Mouse (Mus musculus) heart, embryonic 15.5 days (tissue): ENCODE measurements at regions not wholly inside any gene's neighbourhood (a gene's known extent, or its start where the extent isn't known, plus 50 kb on each side); places are given as distances from the start of the nearest gene placed in this dataset.

ENCODE experiments used
- ATAC-seq: fragments of 200-750 bp; cut with Nextera tagmentation; replicated peaks from 2 replicates; pipeline ENCODE4 v1.8.0; 2017; ENCODE audit warnings: low read depth, moderate TSS enrichment; ENCODE audit not compliant: insufficient number of reproducible peaks, insufficient read depth, low FRiP score
- H3K27ac ChIP-seq: fragments of 300-500 bp; sonication (generic); 2 replicates; pipeline ENCODE4 v1.5.1; 2015; ENCODE audit warnings: mild to moderate bottlenecking, inconsistent platforms
- H3K27me3 ChIP-seq: fragments of 300-500 bp; sonication (generic); 2 replicates; pipeline ENCODE4 v1.6.1; 2015; ENCODE audit warnings: inconsistent platforms
- H3K36me3 ChIP-seq: fragments of 300-500 bp; sonication (generic); 2 replicates; pipeline ENCODE4 v1.6.1; 2015; ENCODE audit warnings: mild to moderate bottlenecking, inconsistent platforms
- H3K4me1 ChIP-seq: fragments of 300-500 bp; sonication (generic); replicated peaks from 2 replicates; pipeline ENCODE4 v1.6.1; 2015; ENCODE audit warnings: inconsistent platforms
- H3K4me2 ChIP-seq: fragments of 300-500 bp; sonication (generic); 2 replicates; pipeline ENCODE4 v1.6.1; 2015; ENCODE audit warnings: inconsistent platforms, mild to moderate bottlenecking, moderate library complexity
- H3K4me3 ChIP-seq: fragments of 300-500 bp; sonication (generic); 2 replicates; pipeline ENCODE4 v1.5.1; 2015; ENCODE audit warnings: mild to moderate bottlenecking, inconsistent platforms
- H3K9ac ChIP-seq: fragments of 300-500 bp; sonication (generic); 2 replicates; pipeline ENCODE4 v1.6.1; 2015; ENCODE audit warnings: mild to moderate bottlenecking, inconsistent platforms
- H3K9me3 ChIP-seq: fragments of 300-500 bp; sonication (generic); replicated peaks from 2 replicates; pipeline ENCODE4 v1.6.1; 2016; ENCODE audit warnings: inconsistent platforms
- whole genome bisulfite sequencing: fragments of 180-500 bp; shearing (Covaris S2); methylation state at CpG from one replicate; pipeline ENCODE4 v1.1.7; 2015; ENCODE audit warnings: mixed read lengths; 5-methylcytosine and 5-hydroxymethylcytosine counted together

DNA sequence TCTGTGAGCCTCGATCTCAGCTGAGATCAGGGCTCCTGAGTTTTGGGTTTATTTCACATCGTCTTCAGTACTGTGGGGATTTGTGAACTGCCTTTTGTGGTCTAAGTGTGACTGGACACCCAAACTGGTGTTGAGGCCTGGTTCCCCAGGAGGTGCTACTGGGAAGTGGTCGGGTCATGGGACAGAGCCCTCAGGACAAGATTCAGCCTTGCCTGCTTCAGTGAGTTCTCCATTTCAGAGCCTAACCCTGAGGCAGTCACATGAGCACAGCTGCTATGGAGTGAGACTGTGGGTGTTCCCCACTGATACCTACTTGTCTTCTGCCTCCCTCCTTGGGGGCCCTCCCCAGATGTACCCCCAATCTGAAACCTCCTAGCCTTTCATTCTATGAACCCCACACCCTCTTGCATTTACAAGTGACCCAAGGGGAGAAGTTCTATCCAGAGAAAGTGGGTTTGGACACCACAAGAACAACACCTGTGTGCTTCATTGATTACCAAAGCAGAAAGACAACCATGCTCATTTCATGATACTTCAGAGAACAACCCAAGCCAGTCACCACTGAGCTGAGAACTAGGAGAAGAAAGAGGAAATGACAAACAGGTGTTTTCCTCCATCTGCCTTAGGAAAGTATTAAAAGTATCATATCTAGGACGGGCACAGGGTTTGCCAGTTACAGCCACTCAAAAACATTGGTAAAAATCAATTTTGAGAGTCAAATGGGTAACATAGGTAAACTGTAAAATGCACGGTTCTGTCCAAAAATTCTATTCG is 255.8 kb downstream of the Tle3 start:
- no peaks in the 10 kb centered on the region for H3K9me3 ChIP-seq
- H3K4me1 ChIP-seq = 0 out of 2 replicates have a peak, but pooled peaks cover 2% of the 10 kb centered on the region
- no peak overlapping the region for H3K27ac ChIP-seq
- WGBS = 73% methylated on average over 6 of the region's 6 CpGs
- H3K4me3 ChIP-seq = no peak overlapping the region
- H3K9ac ChIP-seq = no peak overlapping the region
- ATAC-seq = no peak
- H3K4me2 ChIP-seq = no peak overlapping the region
- no peaks in the 10 kb centered on the region for H3K36me3 ChIP-seq
- peaks cover 31% of the 10 kb centered on the region for H3K27me3 ChIP-seq

DNA sequence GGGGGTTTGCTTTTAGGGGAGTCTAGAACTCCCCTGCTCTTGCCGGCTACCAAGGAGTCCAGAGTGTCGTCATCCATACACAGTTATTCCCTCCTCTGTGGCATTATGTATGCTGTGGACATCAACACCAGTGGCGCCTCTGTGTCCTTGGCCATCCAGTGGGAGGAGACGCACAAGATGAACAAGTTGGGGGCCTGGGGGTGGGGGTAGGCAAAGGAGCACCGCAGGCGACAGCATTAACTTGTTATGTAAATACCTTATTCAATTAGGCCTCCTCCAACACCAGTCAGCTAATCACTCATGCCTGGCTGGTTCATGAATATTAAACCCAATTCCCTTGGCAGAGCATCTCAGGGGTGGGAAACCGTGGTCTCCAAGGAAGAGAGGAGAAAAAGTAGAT is 250.8 kb downstream of the Tle3 start:
- H3K9me3 ChIP-seq = no peaks in the 10 kb centered on the region
- peaks cover 3% of the 10 kb centered on the region; the same call in 1 of the 2 replicates for H3K4me1 ChIP-seq
- no peak overlapping the region for H3K4me2 ChIP-seq
- H3K36me3 ChIP-seq = no peaks in the 10 kb centered on the region
- H3K4me3 ChIP-seq = no peak overlapping the region
- H3K9ac ChIP-seq = no peak overlapping the region
- H3K27ac ChIP-seq = no peak overlapping the region
- no peak for ATAC-seq
- peaks cover 39% of the 10 kb centered on the region for H3K27me3 ChIP-seq
- WGBS = 65% methylated on average over 7 of the region's 7 CpGs

DNA sequence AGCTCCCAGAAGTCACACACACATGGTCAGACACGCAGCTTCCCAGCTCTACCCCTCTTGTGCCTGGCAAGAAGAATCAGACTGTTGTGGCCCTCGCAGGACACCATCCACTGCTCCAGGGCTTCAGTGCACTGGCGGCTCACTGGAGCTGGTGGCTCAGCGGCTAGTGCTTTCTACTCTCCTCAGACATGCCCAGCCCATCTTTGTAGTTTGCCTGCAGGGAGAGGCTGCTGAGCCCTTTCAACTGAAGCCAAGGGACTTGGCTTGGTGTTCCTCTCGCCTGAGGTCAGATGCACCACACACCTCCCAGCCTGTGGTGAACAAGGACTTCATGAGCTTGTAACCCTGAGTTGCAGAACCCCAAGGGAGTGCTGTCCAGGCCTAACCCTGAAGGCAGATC is 249.8 kb downstream of the Tle3 start:
- Histone ChIP-seq H3K4me1 (peaks cover 3% of the 10 kb centered on the region; the same call in 1 of the 2 replicates), H3K9me3 (no peaks in the 10 kb centered on the region), H3K4me2 (no peak overlapping the region), H3K27me3 (peaks cover 39% of the 10 kb centered on the region), H3K4me3 (no peak overlapping the region), H3K36me3 (no peaks in the 10 kb centered on the region), H3K9ac (no peak overlapping the region), H3K27ac (no peak overlapping the region)
- 84% methylated on average over 5 of the region's 5 CpGs for WGBS
- ATAC-seq = no peak

DNA sequence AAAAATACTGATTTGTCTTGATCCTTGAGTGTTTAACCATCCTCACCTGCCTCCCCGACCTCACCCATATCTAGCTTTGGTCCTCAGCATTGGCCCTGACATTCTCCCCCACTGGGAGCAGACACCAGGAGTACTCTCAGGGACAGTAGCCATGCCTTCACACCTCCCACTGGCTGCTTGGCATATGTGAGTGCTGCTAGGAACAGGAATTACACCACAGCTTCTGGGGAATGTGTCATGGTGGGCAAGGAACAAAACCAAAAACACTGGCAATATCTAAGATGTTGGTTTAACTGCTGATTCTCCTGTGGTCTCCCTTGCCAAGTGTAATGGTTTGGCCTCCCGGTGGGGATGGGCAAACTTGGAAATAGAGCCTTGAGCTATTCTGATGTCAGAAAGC is 248.6 kb downstream of the Tle3 start:
- Histone ChIP-seq H3K4me2 (no peak overlapping the region), H3K4me3 (no peak overlapping the region), H3K27ac (no peak overlapping the region), H3K9ac (no peak overlapping the region), H3K27me3 (peaks cover 32% of the 10 kb centered on the region), H3K4me1 (peaks cover 3% of the 10 kb centered on the region; the same call in 1 of the 2 replicates), H3K9me3 (no peaks in the 10 kb centered on the region), H3K36me3 (no peaks in the 10 kb centered on the region)
- no peak for ATAC-seq
- WGBS = 53% methylated on average over 2 of the region's 2 CpGs

DNA sequence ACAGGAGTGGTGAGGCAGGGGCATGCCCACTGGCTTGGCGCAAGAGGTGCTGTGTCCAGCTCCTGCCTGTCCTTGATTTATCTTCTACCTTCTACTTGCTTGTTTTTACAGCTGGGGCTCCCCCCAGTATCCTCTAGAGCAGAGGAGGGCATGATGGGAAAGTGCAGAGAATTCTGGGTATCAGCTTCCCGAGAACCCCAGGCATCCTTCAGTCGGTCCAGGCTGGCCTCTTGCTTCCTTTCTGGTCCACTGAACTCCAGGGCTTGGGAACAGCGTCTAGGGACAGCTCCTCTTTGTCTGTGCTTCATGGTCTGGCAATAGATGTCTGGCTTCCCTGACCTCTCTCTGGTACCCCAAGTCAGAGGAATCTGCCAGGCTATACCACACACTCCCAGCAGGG is 247.9 kb downstream of the Tle3 start:
- no peaks in the 10 kb centered on the region for H3K9me3 ChIP-seq
- H3K4me2 ChIP-seq = no peak overlapping the region
- H3K4me1 ChIP-seq = peaks cover 3% of the 10 kb centered on the region; the same call in 1 of the 2 replicates
- H3K27me3 ChIP-seq = peaks cover 32% of the 10 kb centered on the region
- no peak overlapping the region for H3K27ac ChIP-seq
- no peak for ATAC-seq
- H3K4me3 ChIP-seq = no peak overlapping the region
- H3K9ac ChIP-seq = no peak overlapping the region
- 47% methylated on average over 4 of the region's 4 CpGs for WGBS
- H3K36me3 ChIP-seq = no peaks in the 10 kb centered on the region

DNA sequence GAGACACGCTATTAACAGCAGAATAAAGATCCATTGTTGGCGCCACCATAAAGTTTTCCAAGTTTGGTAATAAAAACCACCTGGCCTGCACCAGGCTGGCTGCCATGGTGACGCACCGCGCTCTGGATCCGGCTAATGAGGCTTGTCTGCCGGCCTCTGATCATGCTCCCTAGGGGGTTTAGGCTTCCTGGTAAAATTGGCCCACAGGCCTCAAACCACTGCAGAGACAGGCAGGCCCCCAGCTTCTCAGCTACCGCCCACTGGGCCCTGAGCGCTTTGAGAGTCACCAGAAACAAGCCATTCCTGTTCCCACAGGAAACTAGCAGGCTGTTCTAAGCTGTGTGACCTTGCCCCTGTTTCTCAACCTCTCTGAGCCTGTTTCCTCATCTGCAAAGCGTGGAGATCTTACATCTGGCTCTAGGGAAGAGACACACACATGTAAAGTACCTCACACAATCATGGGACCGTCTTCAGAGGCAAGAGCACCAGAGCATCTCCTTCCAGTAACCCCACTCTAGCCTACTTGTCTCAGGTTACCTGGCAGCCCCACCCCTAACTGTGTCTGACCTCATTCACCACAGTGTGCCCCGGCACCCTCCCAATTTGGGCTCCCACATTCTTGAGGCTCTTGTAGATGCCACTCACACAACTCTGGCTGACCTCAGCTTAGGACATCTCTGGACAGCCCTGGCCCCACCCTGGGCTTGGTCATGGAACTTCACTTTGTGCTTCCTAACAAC is 246.5 kb downstream of the Tle3 start:
- H3K27me3 ChIP-seq = peaks cover 29% of the 10 kb centered on the region
- no peaks in the 10 kb centered on the region for H3K36me3 ChIP-seq
- no peaks in the 10 kb centered on the region for H3K9me3 ChIP-seq
- 50% methylated on average over 12 of the region's 12 CpGs for WGBS
- H3K27ac ChIP-seq = no peak overlapping the region
- H3K4me1 ChIP-seq = peaks cover 3% of the 10 kb centered on the region; the same call in 1 of the 2 replicates
- no peak overlapping the region for H3K9ac ChIP-seq
- ATAC-seq = no peak
- H3K4me2 ChIP-seq = no peak overlapping the region
- H3K4me3 ChIP-seq = no peak overlapping the region

DNA sequence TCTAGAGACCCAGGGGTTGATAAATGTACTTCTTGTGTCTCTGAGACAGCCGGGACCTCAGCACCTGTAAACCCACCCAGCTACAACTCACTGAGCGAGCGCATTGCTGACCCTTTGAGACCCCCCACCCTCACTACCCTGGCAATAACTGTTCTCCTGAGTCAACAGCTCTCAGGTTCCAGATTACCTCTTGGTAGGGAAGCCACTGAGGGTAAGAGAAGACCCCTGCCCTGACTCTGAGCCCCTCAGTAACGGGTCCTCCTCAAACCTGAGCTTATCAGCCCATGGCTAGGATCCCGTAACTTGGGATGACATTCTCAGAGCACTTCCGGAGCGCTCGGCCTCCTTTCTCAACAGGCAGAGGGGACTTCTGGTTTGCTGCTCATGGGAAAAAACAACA is 245.8 kb downstream of the Tle3 start:
- H3K27me3 ChIP-seq = peaks cover 25% of the 10 kb centered on the region
- peaks cover 3% of the 10 kb centered on the region; the same call in 1 of the 2 replicates for H3K4me1 ChIP-seq
- no peak overlapping the region for H3K27ac ChIP-seq
- H3K4me3 ChIP-seq = no peak overlapping the region
- H3K4me2 ChIP-seq = no peak overlapping the region
- no peak overlapping the region for H3K9ac ChIP-seq
- no peak for ATAC-seq
- no peaks in the 10 kb centered on the region for H3K9me3 ChIP-seq
- 76% methylated on average over 8 of the region's 8 CpGs for WGBS
- no peaks in the 10 kb centered on the region for H3K36me3 ChIP-seq

DNA sequence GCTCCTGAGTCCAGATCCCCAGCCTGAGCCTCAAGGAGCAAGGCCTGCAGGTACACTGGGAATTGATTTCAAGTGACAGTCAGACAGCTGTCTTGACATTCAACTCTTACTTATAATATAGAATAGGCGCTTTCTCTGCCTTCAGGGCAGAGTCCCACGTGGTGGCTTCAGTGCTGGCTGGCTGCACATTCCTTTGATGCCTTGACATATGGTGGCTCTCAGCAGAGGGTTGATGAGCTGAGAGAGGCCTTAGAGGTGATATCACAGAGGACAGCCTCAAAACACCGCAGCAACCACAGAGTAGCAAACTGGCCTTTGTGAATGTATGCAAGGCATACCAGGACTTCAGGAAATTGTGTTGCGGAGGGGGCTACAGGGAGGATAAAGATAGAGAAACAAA is 243.4 kb downstream of the Tle3 start:
- peaks cover 29% of the 10 kb centered on the region for H3K27me3 ChIP-seq
- H3K9me3 ChIP-seq = no peaks in the 10 kb centered on the region
- no peaks in the 10 kb centered on the region for H3K36me3 ChIP-seq
- no peak overlapping the region for H3K9ac ChIP-seq
- 50% methylated on average over 4 of the region's 4 CpGs for WGBS
- peaks cover 3% of the 10 kb centered on the region; the same call in 1 of the 2 replicates for H3K4me1 ChIP-seq
- no peak for ATAC-seq
- H3K4me3 ChIP-seq = no peak overlapping the region
- no peak overlapping the region for H3K27ac ChIP-seq
- H3K4me2 ChIP-seq = no peak overlapping the region

DNA sequence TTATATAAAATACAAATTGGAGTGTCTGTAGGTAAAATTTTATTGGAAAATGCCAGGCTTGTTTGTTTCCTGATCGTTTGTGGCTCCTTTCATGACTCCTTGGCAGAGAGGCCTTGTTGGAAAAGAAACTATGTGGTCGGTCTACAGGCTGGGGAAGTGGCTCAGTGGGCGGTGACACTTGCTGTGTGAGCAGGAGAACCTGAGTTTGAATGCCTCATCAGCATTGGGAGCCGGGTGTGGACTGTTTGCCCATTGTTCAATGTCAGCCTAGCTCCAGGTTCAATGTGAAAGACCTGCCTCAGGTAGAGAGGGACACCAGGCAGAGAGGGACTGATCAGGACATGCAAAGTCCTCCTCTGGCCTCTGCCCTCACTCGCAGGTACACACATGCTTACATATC is 235.4 kb downstream of the Tle3 start:
- Histone ChIP-seq H3K9ac (no peak overlapping the region), H3K27ac (no peak overlapping the region), H3K27me3 (peaks cover 24% of the 10 kb centered on the region), H3K4me2 (no peak overlapping the region), H3K4me3 (no peak overlapping the region), H3K36me3 (no peaks in the 10 kb centered on the region), H3K9me3 (no peaks in the 10 kb centered on the region), H3K4me1 (no peaks in the 10 kb centered on the region)
- ATAC-seq = no peak
- 76% methylated on average over 5 of the region's 5 CpGs for WGBS

DNA sequence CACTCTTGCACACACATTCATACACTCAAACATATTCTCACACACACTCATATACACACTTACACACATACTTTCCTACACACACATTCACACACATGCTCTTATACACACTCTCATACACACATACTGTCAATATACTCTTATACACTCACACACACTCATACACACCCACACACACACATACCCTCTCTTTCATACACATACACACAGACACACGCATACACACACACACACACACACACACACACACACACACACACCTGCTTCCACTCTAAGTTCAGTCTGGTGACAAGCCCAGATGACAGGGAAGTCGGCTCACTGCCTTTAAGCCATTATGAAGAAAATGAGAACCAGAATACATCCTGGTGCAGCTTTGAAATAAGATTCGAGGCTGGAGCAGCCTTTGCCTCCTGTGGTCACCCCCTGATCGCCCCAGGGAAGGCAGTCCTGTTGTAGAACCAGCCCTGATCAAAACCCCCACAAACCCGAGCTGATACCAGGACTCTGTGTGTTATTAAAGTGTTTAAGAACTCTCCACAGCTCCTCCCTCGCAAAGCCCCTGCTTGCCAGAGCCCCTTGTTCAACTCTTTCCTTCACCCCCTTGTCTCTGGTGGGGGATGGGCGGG is 230.3 kb downstream of the Tle3 start:
- H3K9ac ChIP-seq = no peak overlapping the region
- no peaks in the 10 kb centered on the region for H3K9me3 ChIP-seq
- no peak for ATAC-seq
- peaks cover 19% of the 10 kb centered on the region for H3K27me3 ChIP-seq
- WGBS = 50% methylated on average over 7 of the region's 7 CpGs
- H3K4me2 ChIP-seq = no peak overlapping the region
- H3K4me1 ChIP-seq = peaks cover under 1% of the 10 kb centered on the region; the same call in 1 of the 2 replicates
- H3K27ac ChIP-seq = no peak overlapping the region
- no peak overlapping the region for H3K4me3 ChIP-seq
- no peaks in the 10 kb centered on the region for H3K36me3 ChIP-seq

DNA sequence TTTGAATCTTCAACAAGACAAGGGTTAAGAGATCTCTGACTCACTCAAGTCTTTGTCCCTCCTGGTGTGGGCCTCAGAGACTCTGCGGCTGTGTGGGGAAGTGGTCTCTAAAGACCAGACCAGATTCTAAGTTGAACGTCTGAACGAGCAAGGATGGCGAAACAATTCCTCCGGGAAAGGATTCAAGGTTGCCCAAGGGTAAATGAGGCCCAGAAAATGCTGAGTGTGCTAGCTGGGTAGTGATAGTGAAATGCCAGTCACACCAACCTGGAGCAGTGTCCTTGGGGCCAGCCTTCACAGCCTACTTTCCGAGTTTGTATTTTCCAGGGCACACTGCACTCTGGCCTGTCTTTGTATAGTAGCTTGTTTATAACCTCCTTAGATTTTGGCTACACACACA is 229.7 kb downstream of the Tle3 start:
- Histone ChIP-seq H3K9ac (no peak overlapping the region), H3K4me3 (no peak overlapping the region), H3K4me2 (no peak overlapping the region), H3K36me3 (no peaks in the 10 kb centered on the region), H3K4me1 (peaks cover 4% of the 10 kb centered on the region; the same call in 1 of the 2 replicates), H3K27me3 (peaks cover 21% of the 10 kb centered on the region), H3K27ac (no peak overlapping the region), H3K9me3 (no peaks in the 10 kb centered on the region)
- WGBS = 65% methylated on average over 6 of the region's 6 CpGs
- no peak for ATAC-seq
